Mouse (Mus musculus): Measurements from ENCODE around the gene Krt88.
A peak's percentile ranks its signal among the peaks of the same experiment; 100 is the strongest.

GRCm38 (mm10) chr15:101497181-101497580 lies 49.6 kb downstream of the Krt88 start:
- TF ChIP-seq EP300 (IDR thresholded peaks at IDR 0.05; ENCODE audit: insufficient read depth, low read depth, low read length) (0 out of 2 replicates have a peak, but pooled peaks have one; percentile 26), CTCF (IDR thresholded peaks at IDR 0.05) (peak; percentile 64), POLR2A (IDR thresholded peaks at IDR 0.05; ENCODE audit: insufficient read depth, low read depth, low read length) (no peak)
